Mouse (Mus musculus): ENCODE measurements at regions not wholly inside any gene's neighbourhood (a gene's known extent, or its start where the extent isn't known, plus 50 kb on each side); places are given as distances from the start of the nearest gene placed in this dataset.

- DNase-seq = no peak
Observed at GRCm38 (mm10) chrX:13224902-13225301, 55.9 kb upstream of the Ddx3x start.

DNA sequence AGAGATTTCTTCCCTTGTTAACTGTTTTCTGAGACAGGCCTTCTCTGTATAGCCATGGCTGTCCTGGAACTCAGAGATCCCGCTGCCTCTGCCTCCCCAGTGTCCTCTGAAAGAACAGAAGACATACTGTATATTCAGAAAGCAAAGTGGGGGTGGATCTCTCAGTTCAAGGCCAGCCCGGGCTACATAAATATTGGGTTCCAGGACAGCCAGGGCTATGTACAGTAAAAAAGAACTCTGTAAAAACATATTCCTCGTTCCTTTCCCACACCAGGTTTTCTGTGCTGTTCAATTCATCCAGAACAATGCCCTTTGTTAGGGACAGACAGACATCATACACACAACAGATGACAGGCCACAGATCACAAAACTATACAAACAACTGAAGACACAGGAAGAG is 54.3 kb upstream of the Ddx3x start:
- no peak for DNase-seq

GRCm38 (mm10) chrX:13229891-13230614 is 50.7 kb upstream of the Ddx3x start:
- DNase-seq = peak in 1 of 2 experiments; percentile 39

DNA sequence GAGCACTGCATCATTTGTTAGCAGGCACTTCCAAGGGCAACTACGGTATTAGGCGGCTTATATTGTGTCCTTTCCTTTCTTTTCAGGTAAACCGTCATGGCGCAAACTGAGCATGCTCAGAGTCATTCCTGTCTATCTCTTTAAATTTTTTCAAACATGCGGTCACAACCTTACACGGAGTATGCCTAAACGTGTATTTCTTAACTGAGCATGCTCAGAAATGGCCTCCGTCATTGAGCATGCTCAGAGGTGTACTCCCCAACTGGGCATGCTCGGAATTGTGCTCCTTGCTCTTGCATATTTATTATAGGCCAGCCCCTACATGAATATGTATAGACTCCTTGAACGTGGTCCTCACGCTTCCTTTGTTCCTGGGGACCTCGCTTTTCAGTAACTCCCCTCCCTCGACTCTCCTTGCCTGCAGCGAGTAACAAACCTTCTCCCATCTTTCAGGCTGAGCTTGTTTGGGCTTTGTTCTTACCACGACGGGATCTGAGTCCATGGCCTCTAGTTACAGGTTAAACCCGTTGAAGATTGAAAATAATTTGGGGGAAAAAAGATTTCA is 50.1 kb upstream of the Ddx3x start:
- peak; percentile 86 to 92 for DNase-seq
